Mouse (Mus musculus) embryonic facial prominence, embryonic 14.5 days (tissue): Measurements from ENCODE around the gene Fiz1. TPM values are rescaled to one million over a fixed set of nuclear protein-coding genes. Genes with fewer than 3 reads are reported as not detected.
"Not testable (repeated sequence)": the region's sequence is repeated elsewhere in the genome, so short reads cannot be mapped to it uniquely, and the experiment has no call there.

Source experiments
- ATAC-seq: fragments of 200-750 bp; cut with Nextera tagmentation; 2 replicates; pipeline ENCODE4 v1.8.0; 2017; ENCODE audit warnings: low read depth, moderate number of reproducible peaks, moderate TSS enrichment
- DNase-seq: peaks from one replicate; pipeline ENCODE4 v3.0.0-alpha.2; 2015; ENCODE audit warnings: low spot score
- H3K27ac ChIP-seq: fragments of 300-500 bp; sonication (generic); replicated peaks from 2 replicates; pipeline ENCODE4 v1.5.1; 2014; ENCODE audit warnings: low read depth, mild to moderate bottlenecking, low read length, moderate library complexity
- H3K27me3 ChIP-seq: fragments of 300-500 bp; sonication (generic); replicated peaks from 2 replicates; pipeline ENCODE4 v1.6.1; 2014; ENCODE audit warnings: low read length; ENCODE audit not compliant: control insufficient read depth, insufficient read depth
- H3K36me3 ChIP-seq: fragments of 300-500 bp; sonication (generic); 2 replicates; pipeline ENCODE4 v1.6.1; 2014; ENCODE audit warnings: low read length, mixed read lengths; ENCODE audit not compliant: control insufficient read depth, insufficient read depth
- H3K4me1 ChIP-seq: fragments of 300-500 bp; sonication (generic); 2 replicates; pipeline ENCODE4 v1.6.1; 2014; ENCODE audit warnings: antibody characterized with exemption, low read length; ENCODE audit not compliant: control insufficient read depth, insufficient read depth
- H3K4me2 ChIP-seq: fragments of 300-500 bp; sonication (generic); 2 replicates; pipeline ENCODE4 v1.6.1; 2014; ENCODE audit warnings: low read depth, mild to moderate bottlenecking, low read length, moderate library complexity, mixed read lengths
- H3K4me3 ChIP-seq: fragments of 300-500 bp; sonication (generic); 2 replicates; pipeline ENCODE4 v1.5.1; 2014; ENCODE audit warnings: low read depth, mild to moderate bottlenecking, low read length
- H3K9ac ChIP-seq: fragments of 300-500 bp; sonication (generic); 2 replicates; pipeline ENCODE4 v1.6.1; 2014; ENCODE audit warnings: low read depth, mild to moderate bottlenecking, low read length, moderate library complexity, mixed read lengths
- H3K9me3 ChIP-seq: fragments of 300-500 bp; sonication (generic); 2 replicates; pipeline ENCODE4 v1.6.1; 2016; ENCODE audit warnings: low read length; ENCODE audit not compliant: control insufficient read depth
- WGBS: fragments of 180-500 bp; shearing (Covaris S2); extraction: QIAGEN DNeasy Blood & Tissue Kit; methylation state at CpG from one replicate; pipeline ENCODE4 v1.1.7; 2014; 5-methylcytosine and 5-hydroxymethylcytosine counted together
- polyA plus RNA-seq: library from polyadenylated mRNA; unstranded; fragments of >200 nt; fragmentation: Nextera tagmentation; extraction: Ambion mirVana; gene quantifications from 2 replicates; pipeline ENCODE4 v1.2.1, GENCODE M21; 2014

Fiz1 gene
- polyA plus RNA-seq, 1 experiment from 2014 or later = 31.1 TPM

DNA sequence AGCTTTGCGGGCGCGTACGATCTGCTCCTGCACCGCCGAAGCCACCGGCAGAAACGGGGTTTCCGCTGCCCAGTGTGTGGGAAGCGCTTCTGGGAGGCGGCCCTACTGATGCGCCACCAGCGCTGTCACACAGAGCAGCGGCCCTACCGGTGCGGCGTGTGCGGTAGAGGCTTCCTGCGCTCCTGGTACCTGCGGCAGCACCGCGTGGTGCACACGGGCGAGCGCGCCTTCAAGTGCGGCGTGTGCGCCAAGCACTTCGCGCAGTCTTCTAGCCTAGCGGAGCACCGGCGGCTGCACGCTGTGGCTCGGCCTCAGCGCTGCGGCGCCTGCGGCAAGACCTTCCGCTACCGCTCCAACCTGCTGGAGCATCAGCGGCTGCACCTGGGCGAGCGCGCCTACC lies 17.0 kb upstream of the Fiz1 start:
- Histone ChIP-seq H3K4me1 (no peaks in the 10 kb centered on the region), H3K27ac (no peak overlapping the region), H3K4me3 (no peak overlapping the region), H3K9ac (no peak overlapping the region), H3K36me3 (peaks cover 98% of the 10 kb centered on the region), H3K9me3 (peaks cover 38% of the 10 kb centered on the region), H3K4me2 (no peak overlapping the region), H3K27me3 (no peaks in the 10 kb centered on the region)
- ATAC-seq = no peak
- no peak for DNase-seq
- WGBS = 81% methylated on average over 25 of the region's 46 CpGs

DNA sequence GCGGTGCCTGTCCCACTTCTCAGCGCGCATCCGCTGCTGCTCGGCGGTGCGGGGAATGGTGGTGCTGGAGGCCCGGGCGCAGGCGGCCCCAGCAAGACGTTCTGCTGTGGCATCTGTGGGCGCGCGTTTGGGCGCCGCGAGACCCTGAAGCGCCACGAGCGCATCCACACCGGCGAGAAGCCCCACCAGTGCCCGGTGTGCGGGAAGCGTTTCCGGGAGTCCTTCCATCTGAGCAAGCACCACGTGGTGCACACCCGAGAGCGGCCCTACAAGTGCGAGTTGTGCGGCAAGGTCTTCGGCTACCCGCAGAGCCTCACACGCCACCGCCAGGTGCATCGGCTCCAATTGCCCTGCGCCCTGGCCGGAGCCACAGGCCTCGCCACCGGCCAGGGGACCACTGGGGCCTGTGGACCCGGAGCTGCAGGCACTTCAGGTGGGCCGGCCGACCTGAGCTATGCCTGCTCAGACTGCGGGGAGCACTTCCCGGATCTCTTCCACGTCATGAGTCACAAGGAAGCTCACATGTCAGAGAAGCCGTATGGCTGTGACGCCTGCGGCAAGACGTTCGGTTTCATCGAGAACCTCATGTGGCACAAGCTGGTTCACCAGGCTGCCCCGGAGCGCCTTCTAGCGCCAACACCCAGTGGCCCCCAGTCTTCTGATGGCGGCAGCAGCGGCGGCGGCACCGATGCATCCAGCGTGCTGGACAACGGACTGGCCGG lies 16.2 kb upstream of the Fiz1 start:
- Histone ChIP-seq H3K4me3 (no peak overlapping the region; the same call in 1 of the 2 replicates), H3K36me3 (peaks cover 96% of the 10 kb centered on the region), H3K27me3 (no peaks in the 10 kb centered on the region), H3K4me2 (no peak overlapping the region), H3K9ac (no peak overlapping the region), H3K9me3 (peaks cover 38% of the 10 kb centered on the region), H3K27ac (no peak overlapping the region), H3K4me1 (no peaks in the 10 kb centered on the region)
- WGBS = 89% methylated on average over 61 of the region's 63 CpGs
- ATAC-seq (no peak), DNase-seq (no peak)

DNA sequence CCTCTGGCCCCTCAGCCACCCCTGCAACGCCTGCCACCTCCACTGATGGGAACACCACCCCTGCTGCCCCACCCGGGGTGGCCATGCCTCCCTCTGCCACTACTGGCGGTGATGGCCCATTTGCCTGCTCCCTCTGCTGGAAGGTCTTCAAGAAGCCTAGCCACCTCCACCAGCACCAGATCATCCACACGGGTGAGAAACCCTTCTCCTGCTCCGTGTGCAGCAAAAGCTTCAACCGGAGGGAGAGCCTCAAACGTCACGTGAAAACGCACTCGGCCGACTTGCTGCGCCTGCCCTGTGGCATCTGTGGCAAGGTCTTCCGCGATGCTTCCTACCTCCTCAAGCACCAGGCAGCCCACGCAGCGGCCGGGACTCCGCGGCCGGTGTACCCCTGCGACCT lies 15.4 kb upstream of the Fiz1 start:
- Histone ChIP-seq H3K27ac (no peak overlapping the region), H3K4me3 (no peak overlapping the region; the same call in 1 of the 2 replicates), H3K27me3 (no peaks in the 10 kb centered on the region), H3K9ac (no peak overlapping the region), H3K4me2 (no peak overlapping the region), H3K36me3 (peaks cover 95% of the 10 kb centered on the region), H3K9me3 (peaks cover 38% of the 10 kb centered on the region), H3K4me1 (no peaks in the 10 kb centered on the region)
- DNase-seq (no peak), ATAC-seq (no peak)
- 94% methylated on average over 17 of the region's 21 CpGs for WGBS

DNA sequence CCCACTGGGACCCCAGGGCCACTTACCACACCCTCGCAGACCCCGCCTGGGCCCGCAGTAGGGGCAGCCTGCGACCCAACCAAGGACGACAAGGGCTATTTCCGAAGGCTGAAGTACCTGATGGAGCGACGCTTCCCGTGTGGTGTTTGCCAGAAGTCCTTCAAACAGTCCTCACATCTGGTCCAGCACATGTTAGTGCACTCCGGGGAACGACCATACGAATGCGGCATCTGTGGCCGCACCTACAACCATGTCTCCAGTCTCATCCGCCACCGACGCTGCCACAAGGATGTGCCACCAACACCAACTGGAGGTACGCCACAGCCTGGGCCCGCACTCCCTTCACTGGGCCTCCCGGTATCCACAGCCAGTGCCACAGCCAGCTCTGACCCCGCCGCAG lies 15.0 kb upstream of the Fiz1 start:
- H3K27me3 ChIP-seq = no peaks in the 10 kb centered on the region
- WGBS = 97% methylated on average over 22 of the region's 22 CpGs
- H3K4me1 ChIP-seq = no peaks in the 10 kb centered on the region
- no peak overlapping the region for H3K4me2 ChIP-seq
- peaks cover 38% of the 10 kb centered on the region for H3K9me3 ChIP-seq
- ATAC-seq = no peak
- no peak overlapping the region for H3K27ac ChIP-seq
- H3K9ac ChIP-seq = no peak overlapping the region
- H3K36me3 ChIP-seq = peaks cover 95% of the 10 kb centered on the region
- H3K4me3 ChIP-seq = no peak overlapping the region
- DNase-seq = no peak

DNA sequence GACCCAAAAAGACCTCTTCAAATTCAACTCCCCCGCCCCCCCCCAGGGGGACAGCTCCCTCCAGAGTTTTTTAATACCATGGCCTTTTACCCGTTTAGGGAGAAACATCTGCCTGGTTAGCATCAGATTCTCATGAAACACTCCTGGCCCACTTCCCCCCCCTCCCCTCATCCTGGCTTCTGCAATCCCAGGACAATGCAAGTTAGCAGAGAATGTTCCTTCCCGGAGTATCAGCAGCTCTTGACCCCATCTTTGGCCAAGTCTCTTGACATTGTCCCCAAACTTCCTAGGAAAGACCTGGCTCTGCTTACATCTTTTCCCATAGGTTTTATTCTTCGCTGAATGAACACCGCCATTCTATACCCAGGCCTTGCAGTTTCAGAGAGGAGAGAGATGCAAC lies 6.7 kb upstream of the Fiz1 start:
- peak overlapping the region; percentile 92 for H3K4me3 ChIP-seq
- H3K27me3 ChIP-seq = no peaks in the 10 kb centered on the region
- peak overlapping the region; percentile 93 for H3K27ac ChIP-seq
- peak overlapping the region; percentile 84 for H3K4me2 ChIP-seq
- peaks cover 8% of the 10 kb centered on the region; the same call in 1 of the 2 replicates for H3K4me1 ChIP-seq
- DNase-seq (no peak), ATAC-seq (no peak)
- H3K9ac ChIP-seq = peak overlapping the region; percentile 94
- H3K36me3 ChIP-seq = peaks cover 50% of the 10 kb centered on the region
- 46% methylated on average over 5 of the region's 5 CpGs for WGBS
- no peaks in the 10 kb centered on the region for H3K9me3 ChIP-seq

DNA sequence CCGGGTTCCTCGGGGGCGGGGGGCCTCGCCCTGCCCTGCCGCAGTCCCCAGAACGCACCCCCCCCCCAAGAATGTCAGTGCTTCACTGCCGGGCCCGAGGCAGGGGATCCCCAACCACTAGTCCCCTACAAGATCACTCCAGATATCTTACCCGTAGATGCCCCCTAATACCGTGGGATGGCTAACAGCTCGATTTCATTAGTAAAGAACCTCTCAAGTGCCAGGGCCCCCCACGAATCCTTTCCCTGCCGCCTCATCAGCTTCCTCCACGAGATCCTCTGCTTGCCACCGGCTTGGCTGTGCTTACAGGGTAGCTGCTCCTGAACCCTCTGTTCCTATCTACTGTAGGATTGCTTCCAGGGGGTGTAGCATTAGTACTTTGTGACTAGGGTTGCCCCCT lies 6.2 kb upstream of the Fiz1 start:
- 0% methylated on average over 9 of the region's 15 CpGs for WGBS
- no peak for DNase-seq

DNA sequence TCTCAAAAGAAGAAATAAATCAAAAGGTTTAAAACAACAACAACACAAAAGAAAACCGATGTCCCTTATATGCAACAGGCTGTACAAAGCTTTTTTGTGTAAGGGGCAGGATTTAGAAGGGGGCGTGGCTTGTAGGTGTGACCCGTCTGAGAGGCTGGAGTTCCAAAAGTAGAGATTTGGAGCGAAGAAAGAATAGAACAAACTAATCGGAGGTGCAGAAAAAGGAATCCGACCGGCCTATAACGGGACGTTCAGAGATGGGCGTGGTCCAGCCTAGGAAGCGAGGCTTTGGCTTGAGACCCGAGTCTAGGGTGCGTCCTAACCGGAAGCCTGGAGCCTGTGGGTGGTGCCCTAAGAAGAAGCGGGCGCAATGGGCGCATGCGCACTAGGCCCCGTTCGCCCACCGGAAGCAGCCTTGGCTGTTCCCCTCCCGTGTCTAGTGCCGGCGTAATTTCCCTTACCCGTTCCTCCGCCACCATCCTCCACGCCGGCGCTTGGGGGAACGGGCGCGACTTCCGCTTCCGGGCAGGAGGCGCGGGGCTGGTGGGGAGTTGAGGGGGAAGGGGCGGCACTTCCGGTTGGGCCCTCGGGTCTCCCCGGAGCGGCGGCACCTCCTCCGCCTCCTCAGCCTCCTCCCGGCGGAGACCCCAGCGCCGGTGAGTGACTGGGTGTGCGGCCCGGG lies 5.6 kb upstream of the Fiz1 start, which contains the start of the genes Zfp865 and Ccdc106:
TSS of gene Zfp865 (plus strand) at position 377 of the 682 bp plus-strand sequence.
TSS of gene Ccdc106 (plus strand) at position 554 of the 682 bp plus-strand sequence.
- Histone ChIP-seq H3K27ac (peak within 1 kb of the TSS; percentile 93), H3K36me3 (peaks cover 42% of the 10 kb centered on the region), H3K27me3 (no peaks in the 10 kb centered on the region), H3K4me2 (peak within 1 kb of the TSS; percentile 84), H3K4me3 (peak within 1 kb of the TSS; percentile 92), H3K9ac (peak within 1 kb of the TSS; percentile 94), H3K9me3 (no peaks in the 10 kb centered on the region), H3K4me1 (peaks cover 12% of the 10 kb centered on the region)
- peak; percentile 99 for DNase-seq
- ATAC-seq = peak; percentile 93
- 0% methylated on average over 35 of the region's 49 CpGs for WGBS

More for the DNA sequence above, 6.2 kb upstream of the Fiz1 start:
- peak overlapping the region; percentile 92 for H3K4me3 ChIP-seq
- H3K4me2 ChIP-seq = peak overlapping the region; percentile 84
- peaks cover 47% of the 10 kb centered on the region for H3K36me3 ChIP-seq
- H3K4me1 ChIP-seq = peaks cover 12% of the 10 kb centered on the region
- ATAC-seq = peak; percentile 10; the same call in 1 of the 2 replicates
- no peaks in the 10 kb centered on the region for H3K9me3 ChIP-seq
- no peaks in the 10 kb centered on the region for H3K27me3 ChIP-seq
- H3K27ac ChIP-seq = peak overlapping the region; percentile 93
- peak overlapping the region; percentile 94 for H3K9ac ChIP-seq

DNA sequence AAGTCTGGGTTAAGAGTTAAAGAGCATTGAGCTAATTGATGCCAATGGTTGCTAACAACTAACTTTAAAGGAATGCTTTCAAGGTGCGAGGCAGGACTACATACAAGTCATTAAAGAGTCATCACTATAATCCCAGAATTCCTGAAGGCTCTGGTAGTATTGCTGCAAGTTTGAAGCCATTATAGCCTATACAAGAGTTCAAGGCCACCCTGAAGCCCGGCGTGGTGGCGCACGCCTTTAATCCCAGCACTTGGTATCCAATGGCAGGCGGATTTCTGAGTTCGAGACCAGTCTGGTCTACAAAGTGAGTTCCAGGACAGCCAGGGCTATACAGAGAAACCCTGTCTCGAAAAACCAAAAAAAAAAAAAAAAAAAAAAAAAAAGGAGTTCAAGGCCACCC lies 5.1 kb upstream of the Fiz1 start:
- not testable (repeated sequence) for ATAC-seq, H3K9me3 ChIP-seq
- H3K9ac ChIP-seq = peak overlapping the region; percentile 94

More for the DNA sequence above, 5.1 kb upstream of the Fiz1 start:
- DNase-seq, H3K27me3 ChIP-seq: not testable (repeated sequence)
- Histone ChIP-seq H3K4me1 (peaks cover 12% of the 10 kb centered on the region), H3K4me3 (peak overlapping the region; percentile 92), H3K36me3 (peaks cover 36% of the 10 kb centered on the region), H3K27ac (peak overlapping the region; percentile 93), H3K4me2 (peak overlapping the region; percentile 84)
- 28% methylated on average over 8 of the region's 8 CpGs for WGBS
